Mouse (Mus musculus): ENCODE measurements around the gene Kctd12. TPM values are rescaled to one million over a fixed set of nuclear protein-coding genes. Genes with fewer than 3 reads are reported as not detected.

Kctd12 gene
- total and polyA plus RNA-seq, 3 experiments, result not detected

Other genes starting within 250 kb of the Kctd12 start
- not detected in 2 replicates for gene Acod1, start 64.3 kb upstream of the Kctd12 start, total RNA-seq (2012; rRNA removed)
- not detected for gene Acod1, start 64.3 kb upstream of the Kctd12 start, polyA plus RNA-seq (2012; ENCODE audit: insufficient read depth in 1 of 2, insufficient read length in 2 of 2, low read depth in 1 of 2, low replicate concordance in 2 of 2, missing spikeins in 1 of 2)
- gene Cln5, start 87.6 kb upstream of the Kctd12 start, total RNA-seq (2012; rRNA removed), result 12.1 and 12.3 TPM in 2 replicates
- 10 to 100 TPM; 15.9 to 99.4 TPM for gene Cln5, start 87.6 kb upstream of the Kctd12 start, polyA plus RNA-seq (2012; ENCODE audit: insufficient read depth in 1 of 2, insufficient read length in 2 of 2, low read depth in 1 of 2, low replicate concordance in 2 of 2, missing spikeins in 1 of 2)
- gene Fbxl3, start 116.9 kb upstream of the Kctd12 start, total RNA-seq (2012; rRNA removed), result 14.6 and 15.0 TPM in 2 replicates
- 10 to 100 TPM in 1 of 2 experiments, not detected in 1; 28.4 TPM for gene Fbxl3, start 116.9 kb upstream of the Kctd12 start, polyA plus RNA-seq (2012; ENCODE audit: insufficient read depth in 1 of 2, insufficient read length in 2 of 2, low read depth in 1 of 2, low replicate concordance in 2 of 2, missing spikeins in 1 of 2)